Mouse (Mus musculus): ENCODE measurements around the gene Coq6. TPM values are rescaled to one million over a fixed set of nuclear protein-coding genes. Genes with fewer than 3 reads are reported as not detected.
"Not testable (repeated sequence)": the region's sequence is repeated elsewhere in the genome, so short reads cannot be mapped to it uniquely, and the experiment has no call there.

Coq6 gene
- 41.0 and 42.3 TPM in 2 replicates for polyA plus RNA-seq (2015; fragmentation: Nextera tagmentation; extraction: Ambion mirVana)

GRCm38 (mm10) chr12:84361555-84362489 is at the start of gene Coq6, which contains the start of gene Fam161b:
Coq6 (plus strand) TSS chr12:84361657.
Fam161b (minus strand) TSS chr12:84361833.
- peaks cover 33% of the 10 kb centered on the region for H3K4me1 ChIP-seq (replicated peaks)
- H3K27me3 ChIP-seq = no peaks in the 10 kb centered on the region
- ATAC-seq (ENCODE audit: low FRiP score) = peak; percentile 99
- peak within 1 kb of the TSS; percentile 77 for H3K27ac ChIP-seq
- H3K9me3 ChIP-seq = no peaks in the 10 kb centered on the region
- peaks cover 10% of the 10 kb centered on the region for H3K36me3 ChIP-seq
- H3K9ac ChIP-seq = peak within 1 kb of the TSS; percentile 90
- peak within 1 kb of the TSS; percentile 98 for H3K4me3 ChIP-seq
- WGBS = under 1% methylated on average over 51 of the region's 51 CpGs
- peak within 1 kb of the TSS; percentile 87 for H3K4me2 ChIP-seq

- Histone ChIP-seq H3K36me3 (peaks cover 2% of the 10 kb centered on the region; the same call in 1 of the 2 replicates), H3K4me2 (peak overlapping the region; percentile 93), H3K27me3 (no peaks in the 10 kb centered on the region), H3K27ac (no peak overlapping the region), H3K4me1 (replicated peaks) (peaks cover 35% of the 10 kb centered on the region), H3K9me3 (no peaks in the 10 kb centered on the region), H3K9ac (peak overlapping the region; percentile 98), H3K4me3 (peak overlapping the region; percentile 99)
- ATAC-seq (ENCODE audit: low FRiP score) = no peak
- WGBS = 46% methylated on average over 7 of the region's 7 CpGs
Measured at GRCm38 (mm10) chr12:84316006-84316405, 45.5 kb upstream of the Coq6 start.

GRCm38 (mm10) chr12:84316721-84317621 is 44.5 kb upstream of the Coq6 start, which contains the start of gene Zfp410:
Zfp410 (plus strand) TSS chr12:84316852.
- H3K27ac ChIP-seq = peak within 1 kb of the TSS; percentile 96
- H3K4me1 ChIP-seq (replicated peaks) = peaks cover 38% of the 10 kb centered on the region
- under 1% methylated on average over 73 of the region's 77 CpGs for WGBS
- H3K36me3 ChIP-seq = peaks cover 2% of the 10 kb centered on the region; the same call in 1 of the 2 replicates
- peak within 1 kb of the TSS; percentile 99 for H3K4me3 ChIP-seq
- peak; percentile 94 for ATAC-seq (ENCODE audit: low FRiP score)
- H3K4me2 ChIP-seq = peak within 1 kb of the TSS; percentile 93
- no peaks in the 10 kb centered on the region for H3K9me3 ChIP-seq
- no peaks in the 10 kb centered on the region for H3K27me3 ChIP-seq
- peak within 1 kb of the TSS; percentile 98 for H3K9ac ChIP-seq

GRCm38 (mm10) chr12:84327111-84327512 is 34.3 kb upstream of the Coq6 start:
- Histone ChIP-seq H3K27ac (no peak overlapping the region), H3K4me1 (replicated peaks) (no peaks in the 10 kb centered on the region), H3K9ac (no peak overlapping the region), H3K27me3 (no peaks in the 10 kb centered on the region), H3K4me2 (no peak overlapping the region), H3K9me3 (no peaks in the 10 kb centered on the region), H3K4me3 (no peak overlapping the region), H3K36me3 (peaks cover 61% of the 10 kb centered on the region)
- WGBS = 88% methylated on average over 4 of the region's 4 CpGs
- ATAC-seq (ENCODE audit: low FRiP score) = no peak

GRCm38 (mm10) chr12:84336963-84337625 is 24.4 kb upstream of the Coq6 start:
- H3K27me3 ChIP-seq = no peaks in the 10 kb centered on the region
- WGBS = 95% methylated on average over 11 of the region's 11 CpGs
- no peak overlapping the region for H3K4me2 ChIP-seq
- H3K4me1 ChIP-seq (replicated peaks) = no peaks in the 10 kb centered on the region
- no peaks in the 10 kb centered on the region for H3K9me3 ChIP-seq
- peaks cover 86% of the 10 kb centered on the region for H3K36me3 ChIP-seq
- no peak overlapping the region for H3K4me3 ChIP-seq
- no peak for ATAC-seq (ENCODE audit: low FRiP score)
- no peak overlapping the region for H3K9ac ChIP-seq
- H3K27ac ChIP-seq = no peak overlapping the region

DNA sequence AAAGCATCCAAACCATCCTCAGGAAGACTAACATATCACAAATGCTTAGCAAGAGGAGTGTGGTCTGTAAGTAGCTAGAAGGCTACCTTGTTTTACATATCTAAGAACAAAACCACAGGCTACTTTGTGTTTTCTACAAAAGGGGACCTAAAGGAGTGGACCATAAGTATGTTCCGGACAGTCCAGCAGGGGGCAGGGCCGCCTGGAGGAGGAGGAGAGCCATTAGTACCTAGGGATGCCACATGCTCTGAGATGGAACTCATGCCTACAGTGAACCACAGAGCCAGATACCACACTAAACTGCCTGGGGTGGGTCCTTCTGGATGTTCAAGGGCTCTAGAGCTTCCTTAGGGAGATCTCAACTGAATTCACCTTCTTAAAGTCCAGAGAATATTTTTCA is 14.3 kb upstream of the Coq6 start:
- Histone ChIP-seq H3K9me3 (no peaks in the 10 kb centered on the region), H3K9ac (no peak overlapping the region), H3K4me1 (replicated peaks) (peaks cover 6% of the 10 kb centered on the region), H3K36me3 (peaks cover 88% of the 10 kb centered on the region), H3K27ac (no peak overlapping the region), H3K4me2 (no peak overlapping the region), H3K4me3 (no peak overlapping the region), H3K27me3 (no peaks in the 10 kb centered on the region)
- ATAC-seq (ENCODE audit: low FRiP score) = no peak
- WGBS = 54% methylated on average over 2 of the region's 2 CpGs

GRCm38 (mm10) chr12:84358699-84359098 is 2.8 kb upstream of the Coq6 start:
- not testable (repeated sequence) for H3K9ac ChIP-seq; H3K4me2 ChIP-seq; H3K9me3 ChIP-seq; ATAC-seq (ENCODE audit: low FRiP score); H3K4me3 ChIP-seq; H3K27ac ChIP-seq; H3K27me3 ChIP-seq
- Histone ChIP-seq H3K4me1 (replicated peaks) (peaks cover 28% of the 10 kb centered on the region), H3K36me3 (peaks cover 40% of the 10 kb centered on the region)
- WGBS = 93% methylated on average over 2 of the region's 2 CpGs

DNA sequence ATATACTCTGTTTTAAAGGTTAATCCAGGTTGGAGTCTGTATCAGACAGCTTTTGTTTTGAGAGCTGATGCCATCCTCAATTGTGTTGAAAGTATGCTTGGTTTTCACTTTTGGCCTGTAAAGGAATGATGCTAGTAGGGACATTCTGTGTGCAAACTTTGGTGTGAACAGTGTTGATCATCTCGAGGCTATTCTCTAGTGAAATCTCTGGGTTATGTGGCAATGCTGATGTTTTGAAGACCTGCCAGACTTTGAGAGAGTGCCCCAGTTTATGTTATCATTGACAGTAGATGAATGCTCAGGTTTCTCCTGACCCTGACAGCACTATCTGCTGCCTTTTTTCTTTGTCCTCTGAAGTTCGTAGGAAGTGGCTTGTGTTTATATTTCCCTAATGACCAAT is 1.4 kb downstream of the Coq6 start:
- H3K36me3 ChIP-seq = peaks cover 11% of the 10 kb centered on the region
- H3K27ac ChIP-seq = no peak overlapping the region
- H3K4me2 ChIP-seq = peak overlapping the region; percentile 87
- H3K9me3 ChIP-seq = no peaks in the 10 kb centered on the region
- H3K4me1 ChIP-seq (replicated peaks) = peaks cover 33% of the 10 kb centered on the region
- 69% methylated on average over 2 of the region's 2 CpGs for WGBS
- peak overlapping the region; percentile 90; the same call in 1 of the 2 replicates for H3K9ac ChIP-seq
- H3K27me3 ChIP-seq = no peaks in the 10 kb centered on the region
- ATAC-seq (ENCODE audit: low FRiP score) = no peak
- H3K4me3 ChIP-seq = peak overlapping the region; percentile 98

- no peak overlapping the region for H3K4me2 ChIP-seq
- ATAC-seq (ENCODE audit: low FRiP score) = no peak
- H3K9ac ChIP-seq = no peak overlapping the region
- H3K36me3 ChIP-seq = peaks cover 26% of the 10 kb centered on the region
- no peaks in the 10 kb centered on the region for H3K27me3 ChIP-seq
- H3K4me3 ChIP-seq = no peak overlapping the region
- H3K9me3 ChIP-seq = no peaks in the 10 kb centered on the region
- no peak overlapping the region for H3K27ac ChIP-seq
- WGBS = 82% methylated on average over 9 of the region's 9 CpGs
- H3K4me1 ChIP-seq (replicated peaks) = peaks cover 33% of the 10 kb centered on the region
Measured at GRCm38 (mm10) chr12:84364291-84364690, 2.8 kb downstream of the Coq6 start.

- Histone ChIP-seq H3K9ac (no peak overlapping the region), H3K4me3 (no peak overlapping the region), H3K9me3 (no peaks in the 10 kb centered on the region), H3K27ac (no peak overlapping the region), H3K4me1 (replicated peaks) (peaks cover 31% of the 10 kb centered on the region), H3K27me3 (no peaks in the 10 kb centered on the region), H3K4me2 (no peak overlapping the region), H3K36me3 (peaks cover 34% of the 10 kb centered on the region)
- 96% methylated on average over 6 of the region's 6 CpGs for WGBS
- ATAC-seq (ENCODE audit: low FRiP score) = no peak
Measured at GRCm38 (mm10) chr12:84365137-84365536, 3.7 kb downstream of the Coq6 start.

DNA sequence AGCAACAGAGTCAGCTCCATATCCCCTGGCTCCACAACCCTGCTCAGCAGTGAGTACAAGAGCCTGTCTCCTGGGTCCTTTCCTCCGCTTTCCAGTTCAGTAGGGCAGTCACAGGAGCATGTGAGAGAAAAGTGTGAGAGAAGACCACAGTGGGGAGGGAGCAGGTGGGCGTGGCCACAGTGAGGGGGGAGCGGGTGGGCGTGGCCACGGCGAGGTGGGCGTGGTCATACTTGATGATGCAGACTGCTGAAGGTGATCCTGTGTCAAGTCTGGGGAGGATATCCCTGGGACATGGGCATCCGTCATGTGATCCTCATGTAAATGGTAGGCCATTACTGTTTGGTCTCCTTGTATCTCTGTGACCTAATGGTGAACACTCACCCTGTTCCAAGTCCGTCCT is 5.5 kb downstream of the Coq6 start:
- H3K4me3 ChIP-seq = no peak overlapping the region
- no peak overlapping the region for H3K9ac ChIP-seq
- H3K27me3 ChIP-seq = no peaks in the 10 kb centered on the region
- no peak for ATAC-seq (ENCODE audit: low FRiP score)
- peaks cover 52% of the 10 kb centered on the region for H3K36me3 ChIP-seq
- H3K4me1 ChIP-seq (replicated peaks) = peaks cover 20% of the 10 kb centered on the region
- H3K27ac ChIP-seq = no peak overlapping the region
- no peaks in the 10 kb centered on the region for H3K9me3 ChIP-seq
- 69% methylated on average over 9 of the region's 9 CpGs for WGBS
- no peak overlapping the region for H3K4me2 ChIP-seq

All from hindbrain, embryonic 13.5 days (tissue).